Mouse (Mus musculus): ENCODE measurements around the gene Myl9.
"Not testable (repeated sequence)": the region's sequence is repeated elsewhere in the genome, so short reads cannot be mapped to it uniquely, and the experiment has no call there.

The Myl9 gene

DNA sequence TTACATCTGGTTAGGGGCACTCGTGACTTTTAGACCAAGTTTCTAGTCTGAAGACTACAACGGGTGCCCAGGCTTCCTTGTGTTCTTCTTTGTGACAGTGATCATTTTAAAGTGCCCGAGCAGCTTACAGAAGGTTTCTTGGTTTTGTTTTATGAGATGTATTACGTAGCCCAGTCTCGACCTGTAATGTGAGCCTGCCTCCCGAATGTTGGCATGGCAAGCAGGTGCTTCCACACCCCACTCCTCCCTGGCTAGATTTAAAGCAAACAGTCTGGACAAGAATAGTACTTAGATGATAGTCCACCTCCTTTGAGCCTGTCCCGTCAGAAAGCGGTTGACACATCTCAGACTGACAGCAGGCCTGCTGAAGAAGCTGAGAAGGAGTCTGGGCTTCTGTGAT, 9.6 kb upstream of the Myl9 start:
- DNase-seq: no peak

DNA sequence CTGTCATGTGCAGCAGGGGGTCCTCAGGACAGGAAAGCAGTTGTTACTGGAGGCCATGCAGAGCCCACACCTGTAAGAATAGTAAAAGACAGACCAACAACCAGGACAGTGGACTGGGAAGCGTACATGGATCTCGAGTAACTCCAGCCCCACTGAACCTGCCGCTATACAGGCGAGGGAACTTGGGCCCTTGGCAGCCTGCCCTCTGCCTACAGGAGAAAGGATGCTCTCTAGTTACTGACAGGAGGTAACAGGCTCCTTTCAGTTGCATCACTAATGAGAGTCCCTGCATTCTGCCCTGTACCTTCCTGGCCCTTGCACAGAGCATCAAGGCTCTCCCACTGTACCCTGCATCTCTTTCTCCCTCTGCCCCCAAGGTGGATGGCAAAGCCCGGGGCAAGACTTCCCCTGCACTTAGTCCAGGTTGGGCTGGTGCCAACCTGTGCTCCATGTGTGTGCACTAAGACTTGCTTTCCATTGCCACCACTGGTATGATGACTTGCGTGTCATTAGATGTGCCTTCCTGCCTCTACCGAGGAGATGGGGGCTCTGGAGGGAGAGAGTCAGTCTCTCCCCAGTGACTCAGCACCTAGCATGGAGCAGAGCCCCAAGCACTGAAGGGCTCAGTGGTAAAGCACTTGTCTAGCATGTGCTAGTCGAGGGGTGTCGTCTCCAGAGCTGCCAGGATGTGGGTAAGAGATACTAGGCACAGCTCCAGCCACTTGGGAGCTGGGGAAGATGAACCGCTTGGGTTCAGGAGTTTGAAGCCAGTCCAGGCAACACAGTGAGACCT, 8.8 kb upstream of the Myl9 start:
- DNase-seq: no peak

DNA sequence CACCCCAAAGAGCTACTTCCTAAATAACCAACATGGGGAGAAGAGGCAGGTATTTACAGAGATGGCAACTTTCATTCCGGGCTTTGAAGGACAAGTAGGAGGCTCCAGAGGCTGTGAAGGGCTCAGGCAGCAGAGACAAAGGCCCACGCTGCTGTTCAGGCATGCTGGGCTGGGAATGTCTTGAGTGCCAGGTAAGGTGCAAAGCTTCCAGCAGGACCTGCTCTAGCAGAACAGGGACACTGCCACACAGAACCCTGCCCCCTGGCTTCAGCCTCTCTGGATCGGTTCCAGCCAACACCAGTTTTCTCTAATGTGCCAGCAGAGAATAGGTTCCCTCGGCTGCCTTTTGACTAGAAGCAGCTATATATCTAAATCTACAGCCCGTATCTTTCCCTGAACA, 8.1 kb upstream of the Myl9 start:
- no peak for DNase-seq

DNA sequence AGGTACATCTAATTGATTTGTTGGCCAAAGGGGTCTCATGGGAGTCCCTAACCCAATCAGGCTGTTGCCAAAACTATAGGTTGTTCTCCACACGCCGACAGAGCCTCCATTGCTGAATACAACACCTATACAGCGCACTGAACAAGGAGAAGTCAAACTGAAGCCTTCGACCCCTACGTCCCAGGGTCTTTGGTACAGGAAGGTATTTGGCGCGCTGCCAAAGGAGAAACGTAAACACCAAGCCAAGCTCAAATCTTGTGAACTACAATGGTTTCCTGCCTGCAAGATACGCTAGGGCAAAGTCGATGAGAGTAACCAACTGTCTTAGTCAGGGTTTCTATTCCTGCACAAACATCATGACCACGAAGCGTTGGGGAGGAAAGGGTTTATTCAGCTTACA, 5.9 kb upstream of the Myl9 start:
- DNase-seq: no peak

DNA sequence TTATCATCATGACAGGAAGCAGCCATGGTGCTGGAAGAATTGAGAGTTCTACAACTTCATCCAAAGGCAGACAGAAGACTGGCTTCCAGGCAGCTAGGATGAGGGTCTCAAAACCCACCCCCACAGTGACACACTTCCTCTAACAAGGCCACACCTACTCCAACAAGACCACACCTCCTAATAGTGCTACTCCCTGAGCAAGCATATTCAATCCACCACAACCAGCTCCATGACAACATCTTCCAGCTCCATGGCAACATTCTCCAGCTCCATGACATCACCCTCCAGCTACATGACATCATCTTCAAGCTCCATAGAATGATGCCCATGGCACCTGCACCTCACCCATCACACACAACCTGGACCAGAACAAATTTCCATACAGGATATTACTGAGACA, 1.8 kb upstream of the Myl9 start:
- no peak for DNase-seq

DNA sequence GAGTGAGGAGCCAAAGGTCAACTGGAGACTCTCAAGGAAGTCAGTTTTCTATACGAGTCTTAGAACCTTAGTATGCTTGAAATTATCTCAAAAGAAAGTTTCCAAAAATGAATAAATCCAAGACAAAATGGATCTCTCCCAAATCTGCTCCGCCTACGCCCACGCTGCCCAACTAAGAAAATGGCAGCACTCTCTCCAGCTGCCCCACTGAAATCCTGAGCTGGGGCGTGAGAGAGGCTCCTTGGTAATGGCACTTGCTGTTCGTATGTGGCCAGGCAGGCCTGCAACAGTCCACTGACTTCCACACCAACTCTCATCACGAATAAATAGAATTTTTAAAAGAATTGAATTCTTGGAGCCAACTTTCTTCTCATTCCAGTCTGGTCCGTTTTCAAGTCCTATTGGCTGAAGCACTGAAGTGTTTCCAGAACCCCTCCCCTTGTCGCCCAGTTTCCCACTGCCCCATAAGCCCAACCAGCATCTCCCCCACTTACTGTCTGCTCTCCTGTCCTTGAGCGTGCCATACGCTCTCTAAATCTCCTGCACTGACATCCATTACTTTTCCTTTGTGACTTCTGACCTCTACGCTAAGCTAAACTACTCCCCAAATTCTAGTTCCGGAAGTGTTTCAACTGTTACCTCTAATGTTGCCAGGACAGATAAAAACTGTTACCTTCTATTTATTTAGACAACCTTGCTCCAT, 1.0 kb upstream of the Myl9 start:
- no peak for DNase-seq

DNA sequence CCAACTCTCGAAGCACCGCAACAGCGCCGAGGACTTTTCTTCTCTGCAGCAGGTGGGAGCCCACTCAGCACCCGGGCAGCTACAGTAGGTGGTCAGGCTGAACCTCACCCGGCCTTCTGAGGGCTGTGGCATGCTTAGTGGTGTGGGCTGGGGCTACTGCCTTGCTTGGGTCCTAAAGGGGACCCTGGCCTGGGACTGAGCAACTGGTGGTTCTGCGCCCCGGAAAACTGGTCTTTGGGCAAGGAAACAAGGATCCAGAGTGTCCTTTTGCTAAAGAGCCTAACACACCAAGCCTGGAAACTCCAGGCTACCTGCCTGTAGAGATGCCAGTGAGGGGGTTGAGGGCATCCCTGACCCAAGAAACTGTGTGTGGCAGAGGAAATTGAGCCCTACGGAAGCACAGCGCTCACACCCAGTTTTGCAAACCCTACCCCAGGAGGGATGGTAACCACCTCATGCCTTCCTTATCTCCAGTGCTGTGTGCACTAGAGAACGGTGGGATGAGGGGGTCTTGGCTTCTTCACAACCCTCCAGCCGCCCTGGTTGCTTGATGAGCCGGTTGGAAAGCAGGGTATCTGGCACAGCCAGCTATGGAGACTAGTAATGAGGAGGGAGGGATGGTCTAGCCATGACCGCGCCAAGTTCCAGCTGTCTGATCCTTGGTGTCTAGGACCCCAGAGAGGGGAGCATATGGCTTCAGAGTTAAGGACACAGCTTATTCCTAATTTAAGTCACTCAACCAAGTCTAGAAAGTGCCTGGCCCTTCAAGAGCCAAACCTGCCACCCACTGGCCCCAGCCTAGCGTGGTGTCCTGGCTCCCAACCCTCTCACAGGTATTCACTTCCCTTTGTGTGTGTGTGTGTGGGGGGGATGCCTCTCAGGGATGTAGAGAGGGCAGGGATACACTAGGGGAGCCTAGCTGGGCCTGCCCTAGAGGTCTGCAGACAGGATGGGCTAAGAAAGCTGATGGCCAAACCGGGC, 525 bp downstream of the Myl9 start:
- no peak for DNase-seq

DNA sequence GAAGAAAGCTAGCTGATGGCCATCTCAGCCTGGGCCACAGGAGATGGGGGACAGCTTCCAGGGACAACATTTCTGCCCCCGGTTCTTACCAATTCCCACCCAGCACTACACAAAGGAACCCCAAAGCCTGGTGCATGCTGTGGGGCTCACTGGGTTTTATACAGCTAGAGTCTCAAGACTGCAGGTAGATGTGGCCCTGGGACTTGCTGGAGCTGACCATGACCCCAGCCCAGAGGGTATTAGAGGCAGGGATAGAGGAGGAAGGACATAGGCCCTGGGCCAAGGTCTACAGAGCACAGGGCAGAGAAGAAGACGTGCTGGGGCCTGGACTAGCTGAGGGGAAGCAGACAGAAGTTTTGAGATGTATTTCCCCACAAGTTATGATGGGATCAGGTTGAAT, 1.7 kb downstream of the Myl9 start:
- DNase-seq: no peak

DNA sequence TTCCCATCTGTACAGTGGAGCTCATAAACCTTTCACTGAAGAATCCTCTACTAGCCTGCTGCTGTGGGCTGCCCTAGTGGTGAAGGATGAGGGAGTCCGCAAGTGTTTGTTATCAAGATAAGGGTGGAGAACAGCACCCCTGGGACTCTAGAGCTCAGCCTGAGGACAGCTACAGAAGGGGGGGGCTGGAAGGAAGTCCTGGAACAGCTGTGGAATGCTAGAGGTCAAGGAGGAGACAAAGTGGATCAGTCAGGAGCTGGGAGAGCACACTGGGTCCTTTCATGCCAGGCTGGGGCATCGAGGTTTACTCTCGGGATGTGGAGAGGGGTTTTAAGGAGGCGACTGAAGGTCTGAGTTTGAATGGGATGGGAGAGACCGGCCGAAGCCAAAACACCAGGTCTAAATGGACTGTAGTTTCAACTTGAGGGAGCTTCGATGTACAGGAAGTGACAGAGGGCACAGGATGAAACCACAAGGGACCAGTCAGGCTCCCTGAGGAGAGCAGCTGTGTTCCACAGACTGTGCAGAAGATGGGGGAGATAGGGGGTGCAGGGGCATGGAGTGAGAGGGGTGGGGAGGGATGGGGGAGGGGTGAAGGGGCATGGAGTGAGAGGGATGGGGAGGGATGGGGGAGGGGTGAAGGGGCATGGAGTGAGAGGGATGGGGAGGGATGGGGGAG, 2.2 kb downstream of the Myl9 start:
- DNase-seq: no peak

DNA sequence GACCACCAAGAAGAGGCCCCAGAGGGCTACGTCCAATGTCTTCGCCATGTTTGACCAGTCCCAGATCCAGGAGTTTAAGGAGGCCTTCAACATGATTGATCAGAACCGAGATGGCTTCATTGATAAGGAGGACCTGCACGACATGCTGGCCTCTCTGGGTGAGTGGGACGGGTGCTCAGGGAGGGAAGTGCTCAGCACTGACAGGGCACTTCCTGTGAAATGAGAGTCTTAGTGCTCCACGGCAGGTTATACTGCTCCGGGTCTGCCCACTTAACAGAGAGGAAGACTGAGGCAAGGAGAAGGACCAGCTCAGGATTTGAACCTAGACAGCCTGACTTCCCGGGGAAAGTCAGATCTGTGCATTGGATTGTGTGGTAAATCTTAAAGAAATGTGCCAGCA, 3.4 kb downstream of the Myl9 start:
- no peak for DNase-seq

DNA sequence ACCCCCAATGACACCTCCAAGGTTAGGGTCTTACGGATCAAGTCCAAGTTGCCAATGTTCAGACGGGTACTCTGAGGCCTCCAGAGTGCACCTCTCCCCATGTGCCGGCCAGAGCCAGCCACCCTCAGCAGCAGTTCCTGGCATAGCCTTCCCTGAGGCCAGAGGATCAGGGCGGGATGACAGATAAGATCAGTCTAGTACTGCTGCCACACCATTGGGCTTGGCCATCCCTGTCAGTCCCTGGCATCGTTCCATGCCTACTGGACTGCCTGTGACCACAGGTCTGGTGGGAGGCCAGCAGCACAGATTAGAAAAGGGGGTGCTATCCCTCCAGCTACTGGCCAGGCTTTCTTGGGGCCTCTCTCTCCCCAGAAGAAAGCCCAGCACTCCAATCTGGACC, 3.8 kb downstream of the Myl9 start:
- DNase-seq: no peak

DNA sequence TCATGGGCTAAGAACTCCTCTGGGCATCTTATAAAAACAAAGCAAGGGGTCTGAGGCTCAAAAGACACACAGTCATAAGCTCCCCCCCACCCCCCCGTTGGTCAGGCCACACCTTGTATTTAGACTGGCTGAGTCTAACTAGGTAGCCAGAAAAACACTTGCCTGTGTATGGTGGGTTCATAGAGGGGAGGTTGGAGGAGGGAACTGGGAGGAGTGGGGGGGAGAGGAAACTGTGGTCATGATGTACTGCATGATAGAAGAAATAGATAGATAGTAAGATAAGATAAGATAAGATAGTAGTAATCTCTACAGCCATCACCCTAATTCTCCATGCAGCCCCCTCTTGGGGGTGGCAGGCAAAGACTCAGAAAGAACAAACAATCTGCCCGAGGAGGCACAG, 4.3 kb downstream of the Myl9 start:
- DNase-seq: no peak

DNA sequence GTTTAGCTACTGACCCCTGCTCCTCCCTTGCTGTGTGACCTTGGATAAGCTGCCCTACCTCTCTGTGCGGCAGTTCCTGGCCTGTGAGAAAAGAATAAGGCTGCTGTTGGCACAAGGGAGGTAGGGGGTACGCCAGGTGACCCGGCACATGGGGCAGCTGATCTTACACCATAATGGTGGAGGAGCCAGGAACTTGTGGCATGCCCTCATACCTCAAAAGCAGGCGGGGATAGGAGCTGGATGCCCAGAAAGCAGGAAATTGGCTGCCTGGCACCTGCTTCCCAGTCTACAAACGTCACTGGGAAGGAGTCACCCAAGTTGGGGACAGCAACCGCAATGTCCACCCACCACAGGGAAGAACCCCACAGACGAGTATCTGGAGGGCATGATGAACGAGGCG, 4.9 kb downstream of the Myl9 start:
- no peak for DNase-seq

DNA sequence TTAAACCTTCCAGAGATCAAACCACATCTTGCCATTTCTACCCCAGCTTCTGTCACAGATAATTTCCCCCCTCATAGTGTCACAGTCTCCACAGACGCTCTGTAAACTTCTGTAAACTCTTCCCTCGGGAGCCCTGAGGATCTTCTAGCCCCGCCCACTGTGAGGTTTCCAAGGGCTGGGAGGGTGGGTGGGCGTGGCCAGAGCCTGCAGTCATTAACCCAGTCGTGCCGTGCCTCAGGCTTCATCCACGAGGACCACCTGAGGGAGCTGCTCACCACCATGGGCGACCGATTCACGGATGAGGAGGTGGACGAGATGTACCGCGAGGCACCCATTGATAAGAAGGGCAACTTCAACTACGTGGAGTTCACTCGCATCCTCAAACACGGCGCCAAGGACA, 5.5 kb downstream of the Myl9 start:
- DNase-seq: no peak

DNA sequence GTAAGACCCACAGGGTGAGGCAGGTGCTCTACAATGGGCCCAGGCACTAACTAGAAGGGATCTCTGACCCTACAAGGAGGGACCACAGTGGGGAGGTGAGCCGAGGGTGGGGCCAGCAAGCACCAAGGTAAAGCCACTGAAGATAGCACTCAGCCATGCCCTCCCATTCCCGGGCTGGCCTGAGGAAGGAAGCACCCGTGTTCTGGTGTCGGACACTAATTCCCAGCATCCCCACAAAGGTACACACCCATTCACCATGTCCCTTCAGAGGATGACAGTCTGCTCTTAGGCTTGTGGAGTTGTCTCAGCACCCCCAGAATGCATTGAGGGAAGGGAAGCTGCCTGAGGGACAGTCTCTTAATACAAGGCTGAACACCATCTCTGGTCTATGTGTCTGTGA, 6.1 kb downstream of the Myl9 start:
- DNase-seq: no peak

DNA sequence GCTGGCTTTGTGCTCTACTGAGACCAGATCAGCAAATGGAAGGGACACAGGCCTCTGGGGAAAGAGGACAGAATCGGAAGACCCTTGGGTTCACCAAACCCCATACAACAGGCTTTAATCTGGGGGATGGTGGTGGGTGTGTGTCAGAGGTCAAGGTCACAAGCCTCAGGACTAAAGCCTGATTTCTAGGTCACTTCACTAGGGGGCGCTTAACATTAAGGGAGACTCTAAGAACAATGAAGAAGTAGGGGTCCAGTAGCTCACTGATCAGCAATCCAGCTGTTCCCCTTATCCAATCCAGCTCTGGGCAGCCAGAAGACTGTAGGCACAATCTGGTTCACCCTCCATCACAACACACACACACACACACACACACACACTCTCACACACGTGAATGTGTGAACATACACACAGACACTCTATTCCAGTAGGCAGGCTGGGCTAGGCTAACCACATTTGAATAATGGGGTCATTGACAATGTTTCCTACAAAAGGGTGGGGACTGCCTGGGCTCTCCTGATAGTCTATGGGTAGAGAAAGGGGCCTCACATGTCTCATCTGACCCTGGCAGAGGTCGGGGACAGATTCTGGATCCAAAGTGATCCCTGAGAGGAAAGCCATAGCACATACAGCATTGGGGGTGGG, 6.7 kb downstream of the Myl9 start:
- no peak for DNase-seq

DNA sequence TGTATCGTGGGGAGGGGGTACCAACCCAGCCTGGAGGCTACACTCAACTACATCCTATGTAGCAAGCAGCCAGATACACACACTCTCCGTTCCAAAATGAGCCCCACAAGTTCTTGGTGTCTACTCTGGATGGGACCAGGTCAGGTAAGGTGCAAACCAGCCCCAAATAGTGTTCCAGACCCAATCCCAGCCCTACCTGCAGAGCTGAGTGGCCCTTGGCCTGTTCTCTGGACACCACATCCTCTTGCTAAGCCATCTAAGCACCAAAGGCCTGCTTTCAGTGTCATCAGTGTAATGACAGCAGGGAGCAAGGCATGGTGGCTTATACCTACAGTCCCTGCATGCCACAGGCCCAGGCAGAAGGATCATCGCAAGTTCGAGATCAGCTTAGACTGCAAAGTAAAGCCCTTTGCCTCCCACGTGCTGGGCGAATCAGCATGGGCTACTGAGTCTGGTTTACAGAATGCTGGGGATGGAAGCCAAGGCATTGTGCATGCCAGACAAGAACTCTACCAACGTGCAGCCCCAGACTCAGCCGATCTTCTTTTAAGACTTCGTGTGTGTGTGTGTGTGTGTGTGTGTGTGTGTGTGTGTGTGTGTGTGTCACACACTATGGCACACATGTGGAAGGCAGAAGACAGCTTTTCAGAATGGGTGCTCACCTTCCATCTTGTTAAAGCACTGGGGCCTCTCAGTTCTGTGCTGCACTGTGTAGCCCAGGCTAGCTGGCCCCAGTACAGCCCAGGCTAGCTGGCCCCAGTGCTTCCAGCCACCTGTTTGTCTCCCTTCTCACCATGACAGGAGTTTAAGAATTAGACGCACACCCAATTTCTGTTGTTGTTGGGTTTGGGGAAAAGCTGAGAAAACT, 7.5 kb downstream of the Myl9 start:
- no peak for DNase-seq

DNA sequence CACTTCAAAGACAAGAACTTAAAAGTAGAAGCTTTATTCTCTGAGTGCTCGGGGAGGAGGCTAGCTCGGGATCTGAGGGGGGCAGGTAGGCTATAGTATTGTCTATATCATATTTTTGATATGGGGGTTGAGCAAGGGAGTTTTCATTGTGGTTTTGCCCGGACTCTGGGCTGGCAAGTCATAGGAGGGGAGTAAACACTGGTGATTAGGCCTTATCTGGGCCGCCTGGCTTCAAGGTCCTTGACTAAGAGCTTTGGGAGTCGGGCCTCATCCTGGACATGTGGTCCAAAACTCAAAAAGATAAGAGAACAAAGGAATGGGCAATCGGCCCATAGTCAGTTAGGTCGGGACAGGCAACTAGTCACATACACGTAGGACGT, 8.1 kb downstream of the Myl9 start:
- DNase-seq: no peak

DNA sequence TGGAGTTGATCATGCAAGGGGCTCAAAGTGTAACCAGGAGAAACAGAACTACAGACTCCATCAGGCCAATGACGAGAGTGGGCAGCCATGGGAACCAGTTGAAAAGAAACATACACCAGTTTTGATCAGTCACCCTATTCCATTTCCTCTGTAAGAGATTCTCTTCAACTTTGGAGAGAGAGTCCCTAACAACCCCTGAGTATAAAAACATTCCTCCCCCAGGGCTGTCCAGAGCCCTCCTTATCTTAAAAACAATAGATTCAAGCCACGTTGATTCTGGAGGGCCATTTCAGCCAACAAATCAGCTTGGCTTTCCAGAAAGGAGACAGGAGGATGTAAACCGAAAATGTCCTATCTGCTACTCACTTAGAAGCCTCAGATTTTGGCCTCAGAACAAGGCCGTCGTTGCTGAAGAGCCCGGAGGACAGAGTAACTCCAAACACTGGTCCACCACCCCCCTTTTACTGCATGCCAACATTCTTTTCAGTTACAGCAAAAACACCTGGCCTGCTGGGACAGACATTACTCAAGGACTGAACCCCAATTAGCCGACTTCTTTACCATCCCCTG, 8.9 kb downstream of the Myl9 start:
- no peak for DNase-seq

DNA sequence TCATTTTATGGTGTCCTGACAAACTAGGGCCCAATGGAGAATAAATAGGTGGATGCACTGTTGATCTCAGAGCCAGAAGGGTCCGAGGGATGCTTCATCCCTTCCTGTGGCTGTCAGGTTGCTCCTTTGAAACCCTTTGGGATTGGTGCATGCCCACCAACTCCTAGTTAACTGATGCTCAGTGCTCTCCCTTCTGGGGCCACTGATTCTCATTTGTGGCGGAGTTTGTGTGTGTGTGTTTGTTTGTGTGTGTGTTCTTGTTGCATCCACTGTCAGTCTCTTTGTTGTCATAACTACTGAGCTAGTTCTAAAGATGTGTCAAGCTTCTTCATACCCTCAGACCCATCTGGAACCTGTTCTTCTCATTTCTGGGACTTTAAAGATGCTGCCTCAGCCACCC, 9.7 kb downstream of the Myl9 start:
- DNase-seq: no peak

DNA sequence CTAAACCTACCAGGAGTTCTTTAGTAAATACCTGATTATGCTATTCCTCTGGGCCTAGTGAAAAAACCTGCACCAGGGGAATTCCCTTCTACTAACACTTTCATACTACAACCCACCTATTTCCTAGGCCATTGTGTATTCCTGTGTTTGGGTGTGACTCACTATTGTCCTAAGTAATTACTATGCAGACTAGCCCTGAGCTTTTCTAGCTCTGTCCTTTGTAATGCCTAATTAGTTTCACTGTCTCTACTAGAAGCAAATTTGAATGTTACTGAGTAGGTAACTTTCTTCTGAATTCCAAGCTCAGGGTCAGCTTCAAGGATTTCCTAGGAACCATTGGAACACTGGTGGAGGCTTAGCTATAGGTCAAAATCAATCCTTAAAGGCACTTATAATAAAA, 11.1 kb downstream of the Myl9 start:
- not testable (repeated sequence) for DNase-seq

Data from right cerebral cortex, postnatal 14 days (tissue).